ENCODE assay signal across 22 mouse cellular contexts in genomic region chr14:32798355-32798754, GRCm38 (mm10). TPM values are rescaled to one million over a fixed set of nuclear protein-coding genes. Genes with fewer than 3 reads are reported as not detected.
"Had no signal": no experiment of that assay in that cellular context is flagged by ENCODE, and none has a peak within 500 bp of the region (broad histone marks: within the 10 kb centered on the region; RNA-seq: fewer than 3 reads in every experiment).

No protein-coding gene starts in this region.

- ATAC-seq: liver, postnatal 0 days had no signal

- H3K9me3 ChIP-seq: kidney, embryonic 15.5 days; limb, embryonic 12.5 days; liver, embryonic 13.5 days; lung, embryonic 15.5 days; midbrain, embryonic 10.5 days; neural tube, embryonic 12.5 days had no signal

- H3K4me1 ChIP-seq: limb, embryonic 12.5 days; liver, embryonic 13.5 days; lung, embryonic 15.5 days had no signal

- H3K4me3 ChIP-seq: kidney, embryonic 15.5 days; limb, embryonic 12.5 days; liver, embryonic 13.5 days; lung, embryonic 15.5 days; midbrain, embryonic 10.5 days; neural tube, embryonic 12.5 days had no signal

- H3K27me3 ChIP-seq: kidney, embryonic 15.5 days; limb, embryonic 12.5 days; liver, embryonic 13.5 days; lung, embryonic 15.5 days; neural tube, embryonic 12.5 days had no signal

- H3K36me3 ChIP-seq: kidney, embryonic 15.5 days; limb, embryonic 12.5 days; liver, embryonic 13.5 days; lung, embryonic 15.5 days; midbrain, embryonic 10.5 days; neural tube, embryonic 12.5 days had no signal

- DNase-seq: kidney, adult 2 months; kidney, postnatal 14 days; layer of hippocampus, adult 9-11 months; layer of hippocampus, postnatal 36 days; liver; liver, embryonic 13.5 days; liver, postnatal 0 days; lung, postnatal 14 days; midbrain, embryonic 14.5 days; retina, postnatal 1 day; right cerebral cortex, postnatal 14 days; thymus, postnatal 4 days had no signal

RNA-seq across cellular contexts. Expression of gene Fam170b, which starts 35.4 kb away (rescaled TPM):
- total RNA-seq: layer of hippocampus, adult 18-20 months; layer of hippocampus, postnatal 36 days; left cerebral cortex, postnatal 36 days; neutrophil, adult 5-6 weeks had no signal
- polyA plus RNA-seq: kidney, adult 2 months; limb, embryonic 12.5 days; liver, embryonic 13.5 days; macrophage; midbrain, embryonic 10.5 days; midbrain, embryonic 14.5 days; neural tube, embryonic 12.5 days had no signal

RNA-seq across cellular contexts. Expression of gene Vstm4, which starts 58.2 kb away (rescaled TPM):
- total RNA-seq: monocyte, adult 5-6 weeks; neutrophil, adult 5-6 weeks had no signal
